Mouse (Mus musculus) cortical plate, adult 2 months (tissue): ENCODE data around the gene Lmna.

Experiments
- CTCF ChIP-seq: fragments of 200-500 bp; IDR thresholded peaks from 2 replicates; pipeline ENCODE4 v1.5.1; 2011; ENCODE audit warnings: mild to moderate bottlenecking, control low read depth, low read length; ENCODE audit not compliant: insufficient read depth; ENCODE audit errors: extremely low read depth
- POLR2A ChIP-seq: fragments of 200-500 bp; IDR thresholded peaks from 2 replicates; pipeline ENCODE4 v1.6.1; 2011; ENCODE audit warnings: mild to moderate bottlenecking, low read length, control low read depth; ENCODE audit not compliant: insufficient read depth; ENCODE audit errors: extremely low read depth

DNA sequence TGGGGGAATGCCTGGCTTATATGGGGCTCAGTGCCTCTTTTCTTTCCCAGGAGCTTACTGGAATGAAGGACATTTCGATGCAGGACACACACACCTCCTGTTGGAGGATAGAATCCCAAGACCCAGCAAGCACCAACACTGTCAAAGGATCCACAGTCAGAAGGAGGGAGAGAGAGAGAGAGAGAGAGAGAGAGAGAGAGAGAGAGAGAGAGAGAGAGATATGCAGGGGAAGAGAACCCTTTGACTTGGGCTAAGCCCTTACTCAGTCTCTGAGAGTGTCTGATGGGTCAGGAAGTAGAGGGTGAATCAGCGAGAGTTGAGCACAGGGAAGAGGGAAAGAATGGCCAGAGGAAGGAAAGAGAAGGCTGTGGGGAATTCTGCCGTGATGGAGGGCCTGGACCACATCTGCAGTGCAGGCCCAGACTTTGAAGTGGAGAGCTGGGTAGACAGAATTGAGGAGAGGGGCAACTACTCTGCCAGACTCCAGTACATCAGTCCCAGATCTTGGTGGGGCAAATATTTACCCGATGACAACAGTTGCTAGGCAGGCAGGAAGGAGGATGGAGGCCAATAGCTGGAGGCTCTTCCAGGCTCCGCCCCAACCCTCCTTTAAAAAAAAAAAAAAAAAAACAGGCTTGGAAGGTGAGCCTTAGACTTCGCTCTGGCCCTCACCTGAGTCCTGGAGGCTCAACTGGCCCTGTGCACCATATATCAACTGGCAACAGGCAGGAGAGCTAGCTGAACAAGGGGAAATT, 2.6 kb upstream of the Lmna start:
- TF ChIP-seq POLR2A (no peak), CTCF (no peak)
